Mouse (Mus musculus) thymus, adult 2 months (tissue): ENCODE data around the gene Zfp992.
"Not testable (repeated sequence)": the region's sequence is repeated elsewhere in the genome, so short reads cannot be mapped to it uniquely, and the experiment has no call there.

Experiments
- CTCF ChIP-seq: fragments of 200-500 bp; IDR thresholded peaks from 2 replicates; pipeline ENCODE4 v1.5.1; 2012; ENCODE audit warnings: mild to moderate bottlenecking, control low read depth, low read length, moderate library complexity, borderline replicate concordance; ENCODE audit not compliant: control insufficient read depth, poor library complexity, insufficient read depth; ENCODE audit errors: extremely low read depth
- POLR2A ChIP-seq: fragments of 200-500 bp; IDR thresholded peaks from 2 replicates; pipeline ENCODE4 v1.6.1; 2012; ENCODE audit warnings: mild to moderate bottlenecking, low read length, control low read depth, moderate library complexity; ENCODE audit not compliant: control insufficient read depth, poor library complexity, insufficient read depth; ENCODE audit errors: extremely low read depth

DNA sequence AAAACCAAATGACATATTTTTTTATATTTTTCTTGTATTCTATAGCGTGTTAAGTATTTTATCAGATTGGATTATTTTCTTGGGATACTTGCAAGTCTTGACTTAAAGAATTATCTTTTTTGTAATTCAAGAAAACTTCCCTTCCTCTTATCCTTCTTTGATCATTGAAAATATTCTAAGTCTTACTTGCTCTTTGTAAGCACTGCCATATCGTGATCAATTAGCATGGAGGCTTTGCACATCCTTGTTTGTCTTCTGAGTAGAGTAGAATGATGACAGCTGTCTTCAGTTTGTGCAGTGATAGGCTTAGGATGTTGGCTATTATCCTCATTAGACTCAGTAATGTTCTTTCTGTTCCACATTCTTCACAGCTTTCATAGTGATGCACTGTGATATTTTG is 13.3 kb upstream of the Zfp992 start:
- not testable (repeated sequence) for TF ChIP-seq CTCF, POLR2A
